Comparison of ENCODE assay signal across 8 mouse cellular contexts in the genomic region with DNA sequence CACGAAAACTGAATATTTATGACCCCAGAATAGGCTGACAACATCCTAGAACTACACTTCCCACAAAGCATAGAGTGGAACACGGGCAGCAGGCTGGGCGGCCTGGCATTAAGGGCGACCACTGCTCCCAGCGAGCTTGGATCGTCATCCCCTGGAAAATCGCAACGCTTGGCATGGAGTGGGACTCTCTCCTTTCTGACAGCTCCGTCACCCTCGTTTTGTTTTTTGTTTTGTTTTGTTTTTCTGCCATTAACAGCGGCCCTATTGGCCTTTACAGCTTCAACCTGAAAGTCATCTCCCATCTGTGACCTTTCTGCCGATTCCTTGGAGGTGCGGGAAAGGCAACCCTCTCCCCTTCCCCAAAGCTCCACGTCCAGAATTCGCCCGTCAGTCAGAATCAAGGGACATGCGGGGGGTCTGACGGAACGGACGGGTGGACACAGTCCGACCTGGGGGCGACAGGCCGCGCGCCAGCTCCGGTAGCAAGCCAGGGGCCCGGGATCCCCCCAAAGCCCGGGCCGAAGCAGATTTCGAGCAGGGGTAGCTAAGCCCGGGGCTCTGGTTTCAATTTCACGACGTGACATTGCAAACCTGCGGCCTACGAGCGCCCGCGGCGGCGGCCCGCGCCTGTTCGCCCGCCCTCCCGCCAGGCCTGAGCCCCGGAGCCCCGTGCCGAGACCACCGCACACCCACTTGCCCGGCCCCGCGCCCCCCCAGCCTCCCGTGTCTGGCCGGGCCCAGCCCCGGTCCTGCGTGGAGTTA. TPM values are rescaled to one million over a fixed set of nuclear protein-coding genes. Genes with fewer than 3 reads are reported as not detected.
DNase-seq lines count a peak whose midpoint lies in the region; ATAC-seq and TF ChIP-seq lines count a peak whose summit lies in the region.

No protein-coding gene starts in this region.

- peak overlapping the region; percentile 98 for H3K9ac ChIP-seq in hindbrain, postnatal 0 days (replicated peaks; ENCODE audit: low read length)

- no peaks in the 10 kb centered on the region for H3K27me3 ChIP-seq in hindbrain, postnatal 0 days (ENCODE audit: insufficient read depth, low read length)
- H3K27me3 ChIP-seq in megakaryocyte, embryonic 14.5 days (replicated peaks), result no peaks in the 10 kb centered on the region

- TF ChIP-seq CTCF in gastrocnemius, adult 2 months (IDR thresholded peaks at IDR 0.05), result no peak
- TF ChIP-seq CTCF in hindbrain, postnatal 0 days (IDR thresholded peaks at IDR 0.05; ENCODE audit: low read depth), result no peak

- DNase-seq in ZHBTc4 (ENCODE audit: low read depth, low spot score), result peak; percentile 67
- peak; percentile 62 to 64 for DNase-seq in cerebellum, postnatal 36 days
- DNase-seq in gastrocnemius, adult 2 months, result peak; percentile 83
- DNase-seq in hindbrain, postnatal 0 days (ENCODE audit: low spot score), result peak; percentile 82
- peak; percentile 50 to 65 for DNase-seq in left cerebral cortex, postnatal 10 days (ENCODE audit: extremely low spot score in 1 of 2, low spot score in 2 of 2)
- peak; percentile 58 for DNase-seq in right cerebral cortex, postnatal 25 days
- no peak for DNase-seq in c-Kit-positive CD71-positive TER-119-positive erythroid progenitor cells, embryonic 14.5 days (ENCODE audit: low spot score)

- H3K36me3 ChIP-seq in hindbrain, postnatal 0 days (ENCODE audit: insufficient read depth, low read length), result no peaks in the 10 kb centered on the region
- H3K36me3 ChIP-seq in megakaryocyte, embryonic 14.5 days (replicated peaks; ENCODE audit: low read length), result no peaks in the 10 kb centered on the region

- under 1% methylated on average over 54 of the region's 56 CpGs for WGBS in hindbrain, postnatal 0 days

- no peaks in the 10 kb centered on the region for H3K9me3 ChIP-seq in hindbrain, postnatal 0 days (ENCODE audit: low read length)
- no peaks in the 10 kb centered on the region for H3K9me3 ChIP-seq in megakaryocyte, embryonic 14.5 days

- H3K4me2 ChIP-seq in hindbrain, postnatal 0 days (ENCODE audit: low read depth, low read length), result peak overlapping the region; percentile 83

- intact Hi-C loops in gastrocnemius, adult 2 months (cut with DNase I), result loop anchor here (5.0 kb wide), 2 partner anchors 34 to 76 kb away; partner anchors contain the start of gene Ptgr1
- intact Hi-C loops in left cerebral cortex, postnatal 10 days (cut with DNase I), result no loop called here

- H3K4me3 ChIP-seq in gastrocnemius, adult 2 months, result peak overlapping the region; percentile 97
- peak overlapping the region; percentile 93 for H3K4me3 ChIP-seq in hindbrain, postnatal 0 days (ENCODE audit: low read length)
- peak overlapping the region; percentile 93 for H3K4me3 ChIP-seq in megakaryocyte, embryonic 14.5 days (replicated peaks)

- H3K4me1 ChIP-seq in hindbrain, postnatal 0 days (ENCODE audit: insufficient read depth, low read length), result no peaks in the 10 kb centered on the region; the same call in 1 of the 2 replicates
- H3K4me1 ChIP-seq in megakaryocyte, embryonic 14.5 days, result peaks cover 54% of the 10 kb centered on the region

- H3K27ac ChIP-seq in gastrocnemius, adult 2 months, result peak overlapping the region; percentile 99
- H3K27ac ChIP-seq in hindbrain, postnatal 0 days, result peak overlapping the region; percentile 99

- ATAC-seq in hindbrain, postnatal 0 days, result peak; percentile 73

RNA-seq across cellular contexts. Expression of gene Ecpas, which starts 1.3 kb away (rescaled TPM):
- 100 to 1,000 TPM; 283 to 349 TPM for total RNA-seq in gastrocnemius, adult 2 months (2021)
- total RNA-seq in hindbrain, postnatal 0 days (2014; rRNA removed), result 53.0 and 55.8 TPM in 2 replicates
- 33.5 and 36.6 TPM in 2 replicates for polyA plus RNA-seq in hindbrain, postnatal 0 days (2015; fragmentation: Nextera tagmentation; extraction: Ambion mirVana)
- total RNA-seq in left cerebral cortex, postnatal 10 days (2021), result 100 to 1,000 TPM; 143 to 166 TPM
- 4.9 and 12.6 TPM in 2 replicates for polyA plus RNA-seq in megakaryocyte, embryonic 14.5 days (2012; ENCODE audit: insufficient read depth, low replicate concordance)

RNA-seq across cellular contexts. Expression of gene Zkscan16, which starts 32.2 kb away (rescaled TPM):
- not detected for total RNA-seq in gastrocnemius, adult 2 months (2021)
- 4.1 and 4.2 TPM in 2 replicates for total RNA-seq in hindbrain, postnatal 0 days (2014; rRNA removed)
- 1.8 and 2.3 TPM in 2 replicates for polyA plus RNA-seq in hindbrain, postnatal 0 days (2015; fragmentation: Nextera tagmentation; extraction: Ambion mirVana)
- total RNA-seq in left cerebral cortex, postnatal 10 days (2021), result 10 to 100 TPM; 20.7 to 25.5 TPM
- not detected in 2 replicates for polyA plus RNA-seq in megakaryocyte, embryonic 14.5 days (2012; ENCODE audit: insufficient read depth, low replicate concordance)
